Mouse (Mus musculus) testis, adult 2 months (tissue): ENCODE data around the gene C530008M17Rik. TPM values are rescaled to one million over a fixed set of nuclear protein-coding genes. Genes with fewer than 3 reads are reported as not detected.

Experiments
- H3K27ac ChIP-seq: fragments of 200-500 bp; 2 replicates; pipeline ENCODE4 v1.5.1; 2012; ENCODE audit warnings: low read depth, low read length; ENCODE audit not compliant: control insufficient read depth, insufficient read depth
- H3K27me3 ChIP-seq: fragments of 200-500 bp; 2 replicates; pipeline ENCODE4 v1.6.1; 2012; ENCODE audit warnings: mild to moderate bottlenecking, low read length, moderate library complexity; ENCODE audit not compliant: control insufficient read depth, insufficient read depth
- H3K36me3 ChIP-seq: fragments of 200-500 bp; 2 replicates; pipeline ENCODE4 v1.6.1; 2012; ENCODE audit warnings: mild to moderate bottlenecking, low read length; ENCODE audit not compliant: control insufficient read depth, insufficient read depth
- H3K4me1 ChIP-seq: fragments of 200-500 bp; 2 replicates; pipeline ENCODE4 v1.6.1; 2012; ENCODE audit warnings: low read length; ENCODE audit not compliant: control insufficient read depth, insufficient read depth
- H3K4me3 ChIP-seq: fragments of 200-500 bp; 2 replicates; pipeline ENCODE4 v1.5.1; 2012; ENCODE audit warnings: low read depth, mild to moderate bottlenecking, low read length, moderate library complexity, mixed read lengths; ENCODE audit not compliant: control insufficient read depth
- CTCF ChIP-seq: fragments of 200-500 bp; IDR thresholded peaks from 2 replicates; pipeline ENCODE4 v1.5.1; 2012; ENCODE audit warnings: low read depth, mild to moderate bottlenecking, inconsistent platforms, low read length, moderate library complexity; ENCODE audit not compliant: control insufficient read depth, insufficient read depth, insufficient replicate concordance
- POLR2A ChIP-seq: fragments of 200-500 bp; IDR thresholded peaks from 2 replicates; pipeline ENCODE4 v1.6.1; 2012; ENCODE audit warnings: low read depth, mild to moderate bottlenecking, inconsistent platforms, low read length, moderate library complexity; ENCODE audit not compliant: control insufficient read depth
- polyA plus RNA-seq: library from polyadenylated mRNA; depleted of rRNA; stranded (reverse); fragments of >200 nt; gene quantifications from 2 replicates; pipeline ENCODE4 v1.2.3, GENCODE M21; 2012

The C530008M17Rik gene
- polyA plus RNA-seq, 1 experiment: 187 TPM

DNA sequence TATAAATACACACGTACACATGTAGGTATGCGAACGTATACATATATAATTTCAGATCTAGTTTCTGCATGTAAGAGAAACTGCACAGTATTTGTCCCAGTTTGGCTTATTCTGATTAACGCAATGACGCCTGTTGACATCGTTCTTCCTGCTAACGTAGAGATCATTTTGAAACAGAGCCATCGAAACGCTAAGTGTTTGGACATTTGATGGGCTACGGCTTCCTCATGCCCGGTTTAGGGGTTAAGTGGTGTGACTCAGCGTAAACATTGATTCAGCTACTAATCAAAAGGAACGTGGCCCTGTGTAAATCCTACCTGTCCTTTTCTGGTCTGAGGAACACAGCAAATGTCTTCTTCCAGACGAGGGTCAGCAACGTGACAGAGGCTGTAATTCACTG is 113.3 kb downstream of the C530008M17Rik start:
- Histone ChIP-seq H3K36me3 (no peaks in the 10 kb centered on the region), H3K4me3 (no peak overlapping the region), H3K27me3 (no peaks in the 10 kb centered on the region), H3K27ac (no peak overlapping the region), H3K4me1 (no peaks in the 10 kb centered on the region)
- TF ChIP-seq CTCF: no peak
- no peak for TF ChIP-seq POLR2A

DNA sequence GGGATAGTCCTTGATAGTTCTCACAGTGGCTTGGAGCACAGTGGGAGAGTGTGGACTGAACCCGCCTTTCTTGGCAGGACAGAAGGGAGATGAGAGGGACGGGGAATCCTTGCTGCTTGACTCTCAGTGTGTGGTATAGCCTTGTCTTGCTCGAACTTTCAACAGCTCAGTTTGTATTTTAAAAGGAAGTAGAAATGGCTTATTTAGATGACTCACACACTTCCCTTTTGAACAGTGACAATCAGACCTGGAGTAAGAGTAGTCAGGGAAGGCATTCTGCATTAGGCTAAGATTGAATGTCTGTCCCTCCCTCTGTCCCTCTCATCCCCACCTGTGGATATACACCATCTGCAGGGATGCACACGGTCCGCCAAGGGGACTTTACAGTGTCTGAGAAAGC is 115.1 kb downstream of the C530008M17Rik start:
- Histone ChIP-seq H3K36me3 (no peaks in the 10 kb centered on the region), H3K4me3 (no peak overlapping the region), H3K4me1 (no peaks in the 10 kb centered on the region), H3K27me3 (no peaks in the 10 kb centered on the region), H3K27ac (no peak overlapping the region)
- TF ChIP-seq POLR2A (no peak), CTCF (no peak)

DNA sequence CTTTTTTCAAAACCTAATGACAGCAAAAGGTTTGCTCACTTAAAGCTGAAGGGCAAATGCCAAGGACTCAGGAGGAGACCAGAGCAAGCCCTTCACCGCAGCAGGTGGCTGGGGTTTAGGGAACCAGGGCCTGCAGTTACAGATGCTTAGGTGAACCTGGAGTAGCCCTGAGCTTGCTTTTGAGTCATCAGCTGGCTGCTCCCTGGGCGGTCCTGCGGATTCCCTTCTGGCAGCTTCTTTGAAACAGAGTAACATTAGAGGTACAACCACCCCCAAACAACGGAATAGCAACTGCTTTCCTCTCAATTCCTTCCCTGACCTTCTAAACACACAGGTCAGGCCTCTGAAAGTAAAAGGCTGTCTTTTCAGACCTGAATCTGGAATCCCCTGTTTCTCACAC is 116.5 kb downstream of the C530008M17Rik start:
- TF ChIP-seq POLR2A (no peak), CTCF (no peak)
- H3K4me1 ChIP-seq: no peaks in the 10 kb centered on the region
- no peak overlapping the region for H3K4me3 ChIP-seq
- H3K27ac ChIP-seq: no peak overlapping the region
- no peaks in the 10 kb centered on the region for H3K36me3 ChIP-seq
- H3K27me3 ChIP-seq: no peaks in the 10 kb centered on the region

DNA sequence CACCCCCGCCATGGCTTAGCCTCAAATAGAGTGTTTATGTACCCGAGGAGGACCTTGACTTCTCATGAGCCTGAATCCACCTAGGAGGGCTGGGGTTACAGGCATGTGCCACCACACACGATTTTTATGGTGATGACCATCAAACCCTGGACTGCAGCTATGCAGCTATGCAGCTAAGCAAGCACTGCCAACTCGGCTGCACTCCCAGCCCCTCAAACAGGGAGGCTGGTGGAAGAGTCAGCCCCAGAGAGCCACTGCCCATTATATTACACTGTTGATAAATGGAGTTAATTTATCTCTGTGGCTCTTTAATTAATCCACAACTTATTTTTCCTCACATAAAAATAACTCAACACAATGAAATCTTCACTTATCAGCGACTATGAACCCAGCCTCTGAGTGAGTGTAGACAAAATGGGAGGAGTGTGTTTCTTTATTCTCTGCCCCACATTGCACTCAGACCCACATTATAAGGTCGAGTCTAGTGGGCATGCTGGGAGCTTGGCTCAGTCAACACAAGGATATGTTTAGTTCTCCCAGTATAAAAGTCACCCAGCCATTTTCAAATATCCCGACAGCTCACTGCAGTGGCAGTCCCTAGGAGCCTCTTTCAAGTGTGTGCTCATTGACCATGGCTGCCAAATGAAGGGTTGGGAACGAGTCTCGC is 117.3 kb downstream of the C530008M17Rik start:
- Histone ChIP-seq H3K4me1 (no peaks in the 10 kb centered on the region), H3K27me3 (no peaks in the 10 kb centered on the region), H3K36me3 (no peaks in the 10 kb centered on the region), H3K4me3 (no peak overlapping the region), H3K27ac (no peak overlapping the region)
- no peak for TF ChIP-seq POLR2A
- TF ChIP-seq CTCF: no peak

DNA sequence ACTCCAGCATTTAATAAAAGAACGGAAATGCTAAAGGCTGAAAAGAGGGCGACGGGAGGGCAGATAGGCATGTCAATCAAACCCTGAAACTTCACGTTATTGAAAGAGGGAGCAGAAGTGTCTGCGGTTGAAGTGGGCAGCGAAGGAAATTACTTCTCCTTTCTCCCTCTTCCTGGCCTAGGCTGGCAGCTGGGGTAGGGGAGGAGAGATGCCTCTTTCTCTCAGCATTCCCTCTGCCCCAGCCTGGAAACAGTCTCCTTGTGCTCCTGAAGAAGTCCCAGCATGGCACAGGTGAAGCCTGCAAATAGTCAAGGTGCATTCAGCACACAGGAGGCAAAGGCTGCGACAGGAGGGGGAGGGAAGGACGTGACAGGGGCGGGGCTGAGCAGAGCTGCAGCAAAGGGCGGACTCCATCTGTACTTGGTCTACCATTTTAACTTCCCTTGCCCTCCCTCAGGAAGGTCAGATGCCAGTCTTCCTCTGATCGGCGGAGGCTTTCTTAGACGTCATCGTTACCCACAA is 122.8 kb downstream of the C530008M17Rik start:
- Histone ChIP-seq H3K4me3 (no peak overlapping the region), H3K4me1 (no peaks in the 10 kb centered on the region), H3K27me3 (no peaks in the 10 kb centered on the region), H3K36me3 (no peaks in the 10 kb centered on the region), H3K27ac (no peak overlapping the region)
- TF ChIP-seq CTCF (no peak), POLR2A (no peak)

DNA sequence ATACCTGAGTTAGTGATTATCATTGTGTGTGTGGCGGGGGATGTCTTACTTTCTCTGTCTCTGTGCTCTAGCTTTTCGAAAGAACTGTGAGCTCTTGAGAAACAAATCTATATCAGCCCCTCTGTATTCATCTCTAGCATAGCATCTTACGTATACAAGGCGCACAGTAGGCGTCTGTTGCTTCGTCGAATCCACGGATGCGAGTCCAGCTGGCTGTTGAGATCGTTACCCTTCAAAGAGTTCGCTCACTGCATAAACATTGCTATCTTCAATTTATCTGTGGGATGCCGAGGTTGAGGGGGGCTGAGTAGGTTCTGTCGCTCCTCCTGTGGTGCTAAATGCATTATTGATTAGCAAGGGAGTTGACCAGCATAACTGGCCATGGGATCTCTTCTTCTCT is 125.6 kb downstream of the C530008M17Rik start:
- TF ChIP-seq POLR2A: no peak
- TF ChIP-seq CTCF: no peak
- Histone ChIP-seq H3K36me3 (no peaks in the 10 kb centered on the region), H3K27me3 (no peaks in the 10 kb centered on the region), H3K4me3 (no peak overlapping the region), H3K27ac (no peak overlapping the region), H3K4me1 (no peaks in the 10 kb centered on the region)

DNA sequence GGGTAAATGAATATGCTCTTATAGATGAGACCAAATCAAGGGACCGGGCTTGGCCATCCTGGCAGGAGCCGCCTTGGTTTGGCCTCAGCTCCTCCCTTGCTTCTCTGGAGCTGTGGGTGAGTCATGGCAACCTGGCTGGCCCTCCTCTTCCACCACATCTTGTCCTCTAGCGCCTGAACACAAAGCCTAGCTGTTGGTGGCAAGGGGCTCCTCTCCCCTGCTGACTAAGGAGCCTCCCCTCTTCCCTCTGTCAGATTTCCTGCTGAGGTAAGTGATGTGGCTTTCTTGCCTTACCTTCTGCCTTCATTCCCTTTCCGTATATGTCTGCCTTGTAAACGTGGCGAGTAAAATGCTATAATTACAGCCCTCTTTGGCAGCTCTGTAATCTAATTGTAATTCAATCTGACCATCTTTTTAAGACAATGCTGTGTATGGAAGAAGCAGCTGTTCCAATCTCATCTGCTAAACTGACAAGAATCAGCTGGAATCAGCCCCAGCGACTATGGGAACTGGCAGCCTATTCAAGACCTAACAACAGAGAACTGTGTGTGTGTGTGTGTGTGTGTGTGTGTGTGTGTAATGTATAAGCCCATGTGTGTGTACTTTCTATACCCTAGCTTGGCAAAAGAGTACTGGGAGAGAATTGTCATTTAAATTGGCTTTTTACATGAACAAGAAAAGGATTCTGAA is 126.2 kb downstream of the C530008M17Rik start:
- Histone ChIP-seq H3K27me3 (no peaks in the 10 kb centered on the region), H3K27ac (no peak overlapping the region), H3K36me3 (no peaks in the 10 kb centered on the region), H3K4me1 (no peaks in the 10 kb centered on the region), H3K4me3 (no peak overlapping the region)
- no peak for TF ChIP-seq POLR2A
- TF ChIP-seq CTCF: no peak

DNA sequence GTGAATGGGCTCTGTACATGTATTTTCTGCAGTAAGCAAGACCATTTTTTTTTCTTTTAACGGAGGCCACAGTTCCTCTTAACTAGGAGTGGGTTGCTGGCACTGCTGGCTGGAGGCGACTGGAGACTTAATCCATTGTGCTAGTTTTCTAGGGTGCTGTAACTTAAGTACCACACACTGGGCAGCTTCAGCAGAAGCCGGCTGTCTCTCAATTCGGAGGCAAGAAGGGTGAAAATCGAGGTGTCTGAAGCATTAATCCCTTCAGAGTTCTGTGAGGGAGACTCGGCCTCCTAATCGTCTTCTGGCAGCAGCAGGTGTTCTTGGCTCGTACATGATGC is 126.8 kb downstream of the C530008M17Rik start:
- TF ChIP-seq POLR2A (no peak), CTCF (no peak)
- H3K4me3 ChIP-seq: no peak overlapping the region
- H3K27me3 ChIP-seq: no peaks in the 10 kb centered on the region
- no peaks in the 10 kb centered on the region for H3K4me1 ChIP-seq
- no peaks in the 10 kb centered on the region for H3K36me3 ChIP-seq
- no peak overlapping the region for H3K27ac ChIP-seq
